Mouse (Mus musculus) spleen, postnatal 10 days (tissue): Measurements from ENCODE around the gene Fbxo5.

Experiments
- DNase-seq, 2 experiments: peaks; one replicate each; pipeline ENCODE4 v3.0.0; 2021 to 2022; ENCODE audit warnings: low spot score in 2 of 2

Fbxo5 gene

GRCm38 (mm10) chr10:5805243-5805730 is at the start of gene Fbxo5:
TSS of gene Fbxo5 (minus strand) at chr10:5805600.
- peak; percentile 93 to 98 for DNase-seq

- no peak for DNase-seq
Measured at GRCm38 (mm10) chr10:5853290-5853868, 48.0 kb upstream of the Fbxo5 start.

- DNase-seq = no peak
Measured at GRCm38 (mm10) chr10:5846939-5847338, 41.5 kb upstream of the Fbxo5 start.

- DNase-seq = peak; percentile 44 to 77
Measured at GRCm38 (mm10) chr10:5841369-5841768, 36.0 kb upstream of the Fbxo5 start.

GRCm38 (mm10) chr10:5826336-5827025 is 21.1 kb upstream of the Fbxo5 start:
- no peak for DNase-seq

- DNase-seq = peak in 1 of 2 experiments; percentile 61
Measured at GRCm38 (mm10) chr10:5824779-5825178, 19.4 kb upstream of the Fbxo5 start.

GRCm38 (mm10) chr10:5823740-5824491 is 18.5 kb upstream of the Fbxo5 start, which contains the start of gene Mtrf1l:
TSS of gene Mtrf1l (minus strand) at chr10:5823910.
- DNase-seq = peak; percentile 98

- DNase-seq = peak in 1 of 2 experiments; percentile 50
Measured at GRCm38 (mm10) chr10:5823291-5823739, 17.9 kb upstream of the Fbxo5 start.

- DNase-seq = no peak
Measured at GRCm38 (mm10) chr10:5818772-5819171, 13.4 kb upstream of the Fbxo5 start.

- DNase-seq = no peak
Measured at GRCm38 (mm10) chr10:5815968-5816367, 10.6 kb upstream of the Fbxo5 start.

- no peak for DNase-seq
Measured at GRCm38 (mm10) chr10:5813724-5814123, 8.3 kb upstream of the Fbxo5 start.

- DNase-seq = no peak
Measured at GRCm38 (mm10) chr10:5807683-5808082, 2.3 kb upstream of the Fbxo5 start.

GRCm38 (mm10) chr10:5806996-5807395 is 1.6 kb upstream of the Fbxo5 start:
- DNase-seq = no peak

GRCm38 (mm10) chr10:5806416-5806815 is 1.0 kb upstream of the Fbxo5 start:
- peak in 1 of 2 experiments; percentile 38 for DNase-seq

- peak in 1 of 2 experiments; percentile 97 for DNase-seq
Measured at GRCm38 (mm10) chr10:5805731-5806307, 419 bp upstream of the Fbxo5 start.

GRCm38 (mm10) chr10:5804691-5805156 is 676 bp downstream of the Fbxo5 start:
- DNase-seq = peak; percentile 57 to 67

GRCm38 (mm10) chr10:5803739-5804138 is 1.7 kb downstream of the Fbxo5 start:
- no peak for DNase-seq

GRCm38 (mm10) chr10:5802866-5803265 is 2.5 kb downstream of the Fbxo5 start:
- no peak for DNase-seq

- DNase-seq = no peak
Measured at GRCm38 (mm10) chr10:5800490-5800889, 4.9 kb downstream of the Fbxo5 start.

GRCm38 (mm10) chr10:5798069-5798468 is 7.3 kb downstream of the Fbxo5 start:
- DNase-seq = no peak

- DNase-seq = peak in 1 of 2 experiments; percentile 61
Measured at GRCm38 (mm10) chr10:5790657-5791056, 14.7 kb downstream of the Fbxo5 start.

GRCm38 (mm10) chr10:5786923-5787322 is 18.5 kb downstream of the Fbxo5 start:
- peak in 1 of 2 experiments; percentile 32 for DNase-seq
